Mouse (Mus musculus): ENCODE results near the gene Dstn. TPM values are rescaled to one million over a fixed set of nuclear protein-coding genes. Genes with fewer than 3 reads are reported as not detected.

Dstn gene
- polyA plus RNA-seq, 1 experiment from 2014 or later: 852 TPM

DNA sequence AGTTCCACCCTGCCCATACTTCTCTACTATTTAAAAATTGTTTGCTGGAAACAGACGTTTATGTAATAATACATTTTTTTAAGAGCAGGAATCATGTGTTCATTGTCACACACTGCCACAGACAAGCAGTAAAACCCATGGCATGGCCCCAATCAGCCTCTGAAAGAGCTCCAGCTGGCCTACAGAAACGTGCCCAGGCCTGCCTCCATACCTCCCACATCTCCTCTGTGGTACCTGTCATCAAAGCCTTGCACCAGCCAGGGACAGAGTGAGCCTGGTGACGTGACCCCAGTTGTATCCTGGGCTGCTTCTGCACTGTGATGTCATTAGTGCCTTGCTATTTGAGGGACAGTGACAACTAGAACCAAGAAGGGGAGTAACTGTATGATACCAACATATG, 67.8 kb downstream of the Dstn start:
- Histone ChIP-seq H3K4me2 (ENCODE audit: low read depth, low read length) (no peak overlapping the region), H3K36me3 (ENCODE audit: control insufficient read depth, insufficient read depth, low read length) (peaks cover 4% of the 10 kb centered on the region; the same call in 1 of the 2 replicates), H3K27ac (ENCODE audit: low read length) (no peak overlapping the region), H3K27me3 (ENCODE audit: control insufficient read depth, insufficient read depth, low read length) (no peaks in the 10 kb centered on the region), H3K4me1 (ENCODE audit: control insufficient read depth, insufficient read depth, low read length) (no peaks in the 10 kb centered on the region), H3K4me3 (replicated peaks; ENCODE audit: low read length) (no peak overlapping the region), H3K9ac (ENCODE audit: low read length) (no peak overlapping the region), H3K9me3 (replicated peaks; ENCODE audit: control insufficient read depth, low read length) (no peaks in the 10 kb centered on the region)
- ATAC-seq (ENCODE audit: insufficient read depth, low FRiP score): peak; percentile 27; the same call in 1 of the 2 replicates
- 44% methylated on average over 3 of the region's 3 CpGs for WGBS

DNA sequence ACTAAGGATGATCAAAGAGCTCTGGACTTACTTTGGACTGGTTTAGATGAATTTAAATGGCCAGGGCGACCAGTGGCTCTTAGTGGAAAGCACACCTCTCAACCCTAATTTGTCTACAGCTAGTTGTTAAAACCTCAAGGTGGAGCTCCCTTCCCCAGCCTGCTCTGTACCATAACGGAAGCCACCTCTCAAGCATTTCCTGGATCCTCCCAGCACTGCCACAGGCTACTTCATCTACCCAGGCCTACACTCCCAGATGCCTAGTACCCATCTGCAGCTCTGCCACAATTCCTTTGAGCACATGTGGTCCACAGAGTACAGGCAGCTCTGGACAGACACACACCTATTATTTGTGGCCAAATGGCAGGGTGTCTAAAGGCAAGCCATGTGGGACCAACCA, 68.4 kb downstream of the Dstn start:
- 65% methylated on average over 2 of the region's 2 CpGs for WGBS
- H3K36me3 ChIP-seq (ENCODE audit: control insufficient read depth, insufficient read depth, low read length): peaks cover 4% of the 10 kb centered on the region; the same call in 1 of the 2 replicates
- no peak for ATAC-seq (ENCODE audit: insufficient read depth, low FRiP score)

DNA sequence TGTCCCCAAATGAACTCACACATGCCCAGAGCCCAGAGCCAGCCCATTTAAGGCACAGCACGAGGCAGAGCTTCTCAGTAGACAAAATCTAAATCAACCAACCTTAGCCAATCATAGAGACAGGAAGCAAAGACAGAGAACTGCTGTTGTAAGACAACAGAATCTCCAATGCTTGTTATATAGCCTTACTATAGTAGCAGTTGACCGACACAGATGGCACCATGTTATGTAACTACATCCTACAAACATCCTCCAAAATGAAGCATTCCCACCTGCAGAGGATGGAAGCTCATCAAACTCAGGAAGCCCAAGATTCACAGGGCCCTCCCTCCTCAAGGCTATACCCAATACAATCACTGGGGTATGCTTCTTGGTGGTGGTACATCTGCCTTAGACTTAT, 72.4 kb downstream of the Dstn start:
- ATAC-seq (ENCODE audit: insufficient read depth, low FRiP score): no peak
- H3K4me3 ChIP-seq (replicated peaks; ENCODE audit: low read length): no peak overlapping the region
- 70% methylated on average over 2 of the region's 2 CpGs for WGBS
- H3K9ac ChIP-seq (ENCODE audit: low read length): no peak overlapping the region
- peaks cover 4% of the 10 kb centered on the region; the same call in 1 of the 2 replicates for H3K36me3 ChIP-seq (ENCODE audit: control insufficient read depth, insufficient read depth, low read length)
- no peak overlapping the region for H3K4me2 ChIP-seq (ENCODE audit: low read depth, low read length)
- H3K9me3 ChIP-seq (replicated peaks; ENCODE audit: control insufficient read depth, low read length): no peaks in the 10 kb centered on the region
- H3K27me3 ChIP-seq (ENCODE audit: control insufficient read depth, insufficient read depth, low read length): no peaks in the 10 kb centered on the region
- peaks cover 3% of the 10 kb centered on the region; the same call in 1 of the 2 replicates for H3K4me1 ChIP-seq (ENCODE audit: control insufficient read depth, insufficient read depth, low read length)
- no peak overlapping the region for H3K27ac ChIP-seq (ENCODE audit: low read length)

More for the DNA sequence above, 68.4 kb downstream of the Dstn start:
- H3K4me2 ChIP-seq (ENCODE audit: low read depth, low read length): no peak overlapping the region
- no peak overlapping the region for H3K4me3 ChIP-seq (replicated peaks; ENCODE audit: low read length)
- no peak overlapping the region for H3K27ac ChIP-seq (ENCODE audit: low read length)
- no peaks in the 10 kb centered on the region for H3K9me3 ChIP-seq (replicated peaks; ENCODE audit: control insufficient read depth, low read length)
- no peaks in the 10 kb centered on the region for H3K4me1 ChIP-seq (ENCODE audit: control insufficient read depth, insufficient read depth, low read length)
- no peaks in the 10 kb centered on the region for H3K27me3 ChIP-seq (ENCODE audit: control insufficient read depth, insufficient read depth, low read length)
- H3K9ac ChIP-seq (ENCODE audit: low read length): no peak overlapping the region

DNA sequence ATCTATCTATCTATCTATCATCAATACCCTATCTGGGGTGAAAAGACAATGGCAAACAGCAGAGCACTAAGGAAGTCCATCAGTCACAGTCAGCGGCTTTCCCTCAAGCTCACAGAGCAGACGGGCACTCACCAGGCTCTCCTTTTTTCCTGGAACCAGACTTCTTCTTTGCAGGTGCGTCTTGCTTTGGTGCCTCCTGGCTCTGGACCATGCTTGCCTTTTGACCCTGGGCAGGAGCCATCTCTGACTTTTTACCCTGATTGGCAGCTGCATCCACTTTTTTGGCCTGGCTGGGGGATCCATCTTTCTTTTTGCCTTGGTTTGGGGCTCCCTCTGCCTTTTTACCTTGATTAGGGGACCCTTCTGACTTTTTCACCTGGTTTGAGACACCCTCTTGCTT, 72.9 kb downstream of the Dstn start:
- H3K4me2 ChIP-seq (ENCODE audit: low read depth, low read length): no peak overlapping the region
- peaks cover 4% of the 10 kb centered on the region; the same call in 1 of the 2 replicates for H3K36me3 ChIP-seq (ENCODE audit: control insufficient read depth, insufficient read depth, low read length)
- no peak overlapping the region for H3K27ac ChIP-seq (ENCODE audit: low read length)
- no peak for ATAC-seq (ENCODE audit: insufficient read depth, low FRiP score)
- no peaks in the 10 kb centered on the region for H3K27me3 ChIP-seq (ENCODE audit: control insufficient read depth, insufficient read depth, low read length)
- no peak overlapping the region for H3K4me3 ChIP-seq (replicated peaks; ENCODE audit: low read length)
- WGBS: 78% methylated on average over 3 of the region's 3 CpGs
- H3K4me1 ChIP-seq (ENCODE audit: control insufficient read depth, insufficient read depth, low read length): peaks cover 7% of the 10 kb centered on the region; the same call in 1 of the 2 replicates
- no peak overlapping the region for H3K9ac ChIP-seq (ENCODE audit: low read length)
- no peaks in the 10 kb centered on the region for H3K9me3 ChIP-seq (replicated peaks; ENCODE audit: control insufficient read depth, low read length)

DNA sequence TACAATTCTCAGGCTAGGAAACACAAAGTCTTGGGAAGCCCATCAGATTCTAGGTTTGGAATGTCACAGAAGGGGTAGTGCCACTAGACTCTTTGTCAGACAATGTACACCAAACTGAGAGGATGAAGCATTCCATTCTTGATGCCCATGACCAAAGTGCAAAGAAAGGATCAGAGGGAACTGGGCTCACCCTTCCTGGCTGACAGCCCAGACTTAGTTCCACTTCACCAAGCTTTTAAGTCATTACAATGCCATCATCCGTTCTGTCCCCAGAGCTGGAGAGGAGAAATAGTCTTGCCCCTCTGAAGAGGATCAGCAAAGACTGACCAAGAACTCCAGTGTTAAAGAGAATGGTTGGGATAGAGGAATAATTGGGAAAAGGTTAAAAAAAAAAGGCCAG, 75.9 kb downstream of the Dstn start:
- ATAC-seq (ENCODE audit: insufficient read depth, low FRiP score): no peak
- Histone ChIP-seq H3K27me3 (ENCODE audit: control insufficient read depth, insufficient read depth, low read length) (no peaks in the 10 kb centered on the region), H3K4me2 (ENCODE audit: low read depth, low read length) (no peak overlapping the region), H3K27ac (ENCODE audit: low read length) (no peak overlapping the region), H3K9ac (ENCODE audit: low read length) (no peak overlapping the region), H3K36me3 (ENCODE audit: control insufficient read depth, insufficient read depth, low read length) (no peaks in the 10 kb centered on the region), H3K9me3 (replicated peaks; ENCODE audit: control insufficient read depth, low read length) (no peaks in the 10 kb centered on the region), H3K4me3 (replicated peaks; ENCODE audit: low read length) (no peak overlapping the region), H3K4me1 (ENCODE audit: control insufficient read depth, insufficient read depth, low read length) (peaks cover 7% of the 10 kb centered on the region; the same call in 1 of the 2 replicates)
- WGBS: 51% methylated on average over 1 of the region's 1 CpGs

DNA sequence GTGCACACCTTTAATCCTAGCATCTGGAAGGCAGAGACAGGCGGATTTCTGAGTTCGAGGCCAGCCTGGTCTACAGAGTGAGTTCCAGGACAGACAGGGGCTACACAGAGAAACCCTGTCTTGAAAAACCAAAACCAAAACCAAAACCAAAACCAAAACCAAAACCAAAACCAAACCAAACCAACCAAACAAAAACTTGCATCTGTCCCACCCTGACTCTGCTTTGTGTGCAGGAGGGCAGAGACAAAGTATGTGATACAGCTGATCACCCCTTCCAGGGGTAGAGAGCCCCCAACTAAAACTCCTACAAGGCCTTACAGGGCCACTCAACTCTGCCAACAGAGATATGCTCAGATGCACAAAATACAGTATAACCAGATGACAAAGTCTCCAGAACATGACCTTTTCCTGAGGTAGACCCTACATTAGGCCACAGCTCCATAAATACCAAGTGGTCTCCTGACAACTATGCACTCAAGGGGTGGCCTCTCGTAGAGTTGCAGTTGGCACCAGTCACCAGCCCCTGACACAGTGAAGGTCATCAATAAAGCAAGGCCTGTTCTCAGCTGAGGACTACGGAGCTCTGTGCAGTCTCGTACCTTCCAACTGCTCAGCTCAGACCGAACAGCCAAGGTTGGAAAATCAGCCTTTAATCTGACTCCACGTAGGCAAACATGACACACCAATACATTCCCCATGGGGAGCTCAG, 77.0 kb downstream of the Dstn start:
- Histone ChIP-seq H3K9me3 (replicated peaks; ENCODE audit: control insufficient read depth, low read length) (no peaks in the 10 kb centered on the region), H3K36me3 (ENCODE audit: control insufficient read depth, insufficient read depth, low read length) (no peaks in the 10 kb centered on the region), H3K27me3 (ENCODE audit: control insufficient read depth, insufficient read depth, low read length) (no peaks in the 10 kb centered on the region), H3K4me3 (replicated peaks; ENCODE audit: low read length) (no peak overlapping the region), H3K4me1 (ENCODE audit: control insufficient read depth, insufficient read depth, low read length) (peaks cover 7% of the 10 kb centered on the region; the same call in 1 of the 2 replicates), H3K27ac (ENCODE audit: low read length) (no peak overlapping the region), H3K4me2 (ENCODE audit: low read depth, low read length) (no peak overlapping the region), H3K9ac (ENCODE audit: low read length) (no peak overlapping the region)
- ATAC-seq (ENCODE audit: insufficient read depth, low FRiP score): peak; percentile 29; the same call in 1 of the 2 replicates
- whole genome bisulfite sequencing: 79% methylated on average over 7 of the region's 7 CpGs

Other genes with a start within 250 kb of the Dstn start
- gene Bfsp1, start 52.1 kb upstream of the Dstn start, polyA plus RNA-seq (2015; fragmentation: Nextera tagmentation; extraction: Ambion mirVana): 1.1 and 1.7 TPM in 2 replicates
- 94.1 and 115 TPM in 2 replicates for gene Rrbp1, start 95.9 kb downstream of the Dstn start, polyA plus RNA-seq (2015; fragmentation: Nextera tagmentation; extraction: Ambion mirVana)
- not detected in 2 replicates for gene Banf2, start 117.7 kb downstream of the Dstn start, polyA plus RNA-seq (2015; fragmentation: Nextera tagmentation; extraction: Ambion mirVana)